Mouse (Mus musculus) cortical plate, adult 2 months (tissue): ENCODE data around the gene Ralgds.

Experiments used
- CTCF ChIP-seq: fragments of 200-500 bp; IDR thresholded peaks from 2 replicates; pipeline ENCODE4 v1.5.1; 2011; ENCODE audit warnings: mild to moderate bottlenecking, control low read depth, low read length; ENCODE audit not compliant: insufficient read depth; ENCODE audit errors: extremely low read depth
- POLR2A ChIP-seq: fragments of 200-500 bp; IDR thresholded peaks from 2 replicates; pipeline ENCODE4 v1.6.1; 2011; ENCODE audit warnings: mild to moderate bottlenecking, low read length, control low read depth; ENCODE audit not compliant: insufficient read depth; ENCODE audit errors: extremely low read depth

GRCm38 (mm10) chr2:28514489-28514888 is 1.6 kb downstream of the Ralgds start:
- TF ChIP-seq CTCF (peak; percentile 89), POLR2A (no peak)
